Mouse (Mus musculus) hindbrain, embryonic 14.5 days (tissue): ENCODE measurements around the gene Dnaic2. TPM values are rescaled to one million over a fixed set of nuclear protein-coding genes. Genes with fewer than 3 reads are reported as not detected.

ENCODE experiments used
- ATAC-seq: fragments of 200-750 bp; cut with Nextera tagmentation; 2 replicates; pipeline ENCODE4 v1.8.0; 2017; ENCODE audit warnings: moderate number of reproducible peaks, mild to moderate bottlenecking, moderate TSS enrichment, moderate library complexity; ENCODE audit not compliant: low FRiP score
- DNase-seq: peaks from one replicate; pipeline ENCODE4 v3.0.0-alpha.2; 2015; ENCODE audit warnings: low spot score
- H3K27ac ChIP-seq: fragments of 300-500 bp; sonication (generic); 2 replicates; pipeline ENCODE4 v1.5.1; 2014; ENCODE audit warnings: mild to moderate bottlenecking, moderate library complexity
- H3K27me3 ChIP-seq: fragments of 300-500 bp; sonication (generic); 2 replicates; pipeline ENCODE4 v1.6.1; 2014; ENCODE audit warnings: mild to moderate bottlenecking, low read length, mixed read lengths; ENCODE audit not compliant: control insufficient read depth, insufficient read depth
- H3K36me3 ChIP-seq: fragments of 300-500 bp; sonication (generic); replicated peaks from 2 replicates; pipeline ENCODE4 v1.6.1; 2014; ENCODE audit not compliant: control insufficient read depth, insufficient read depth
- H3K4me1 ChIP-seq: fragments of 300-500 bp; sonication (generic); replicated peaks from 2 replicates; pipeline ENCODE4 v1.6.1; 2014; ENCODE audit warnings: antibody characterized with exemption, low read length, mixed read lengths; ENCODE audit not compliant: control insufficient read depth, insufficient read depth
- H3K4me2 ChIP-seq: fragments of 300-500 bp; sonication (generic); replicated peaks from 2 replicates; pipeline ENCODE4 v1.6.1; 2014; ENCODE audit warnings: mild to moderate bottlenecking, moderate library complexity
- H3K4me3 ChIP-seq: fragments of 300-500 bp; sonication (generic); replicated peaks from 2 replicates; pipeline ENCODE4 v1.5.1; 2014; ENCODE audit warnings: mild to moderate bottlenecking, low read length
- H3K9ac ChIP-seq: fragments of 300-500 bp; sonication (generic); 2 replicates; pipeline ENCODE4 v1.6.1; 2014
- H3K9me3 ChIP-seq: fragments of 300-500 bp; sonication (generic); 2 replicates; pipeline ENCODE4 v1.6.1; 2016; ENCODE audit warnings: low read length; ENCODE audit not compliant: control insufficient read depth
- WGBS: fragments of 180-500 bp; shearing (Covaris S2); extraction: QIAGEN DNeasy Blood & Tissue Kit; methylation state at CpG from one replicate; pipeline ENCODE4 v1.1.7; 2014; 5-methylcytosine and 5-hydroxymethylcytosine counted together
- polyA plus RNA-seq: library from polyadenylated mRNA; unstranded; fragments of >200 nt; fragmentation: Nextera tagmentation; extraction: Ambion mirVana; gene quantifications from 2 replicates; pipeline ENCODE4 v1.2.1, GENCODE M21; 2014

The Dnaic2 gene
- polyA plus RNA-seq, 1 experiment from 2014 or later: 2.5 TPM

GRCm38 (mm10) chr11:114790841-114791240, 63.6 kb downstream of the Dnaic2 start:
- Histone ChIP-seq H3K27ac (0 out of 2 replicates have a peak overlapping the region, but pooled peaks have one; percentile 67), H3K36me3 (no peaks in the 10 kb centered on the region), H3K4me3 (peak overlapping the region; percentile 42), H3K9me3 (no peaks in the 10 kb centered on the region), H3K9ac (peak overlapping the region; percentile 67; the same call in 1 of the 2 replicates), H3K27me3 (peaks cover 27% of the 10 kb centered on the region), H3K4me2 (peak overlapping the region; percentile 67), H3K4me1 (peaks cover 37% of the 10 kb centered on the region)
- ATAC-seq (no peak), DNase-seq (no peak)
- 41% methylated on average over 4 of the region's 4 CpGs for WGBS

DNA sequence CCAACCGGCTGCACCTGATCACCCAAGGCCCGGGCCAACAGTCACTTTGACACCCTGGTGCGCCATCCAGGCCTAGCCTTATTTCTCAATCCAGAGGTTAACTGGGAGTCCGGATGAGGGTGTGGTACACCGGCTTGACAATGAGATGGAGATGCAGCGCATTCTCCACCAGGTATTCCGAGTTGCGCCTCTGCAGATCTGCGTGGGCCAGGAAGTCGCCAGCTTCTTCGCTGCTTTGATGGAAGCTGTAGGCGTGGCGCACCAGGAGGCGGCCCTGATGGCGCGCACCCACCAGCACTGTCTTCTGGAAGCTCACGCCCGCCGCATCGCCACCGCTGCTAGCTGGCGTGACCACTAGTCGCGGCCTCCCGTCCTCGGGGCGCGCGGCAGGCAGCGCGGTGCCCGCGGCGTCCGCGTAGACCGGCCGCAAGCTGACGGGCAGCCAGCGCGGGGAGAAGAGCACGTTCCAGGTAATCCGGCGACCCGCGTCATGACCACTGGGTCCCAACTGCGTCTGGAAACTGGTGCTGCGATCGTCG, 64.2 kb downstream of the Dnaic2 start:
- Histone ChIP-seq H3K4me3 (peak overlapping the region; percentile 42), H3K36me3 (no peaks in the 10 kb centered on the region), H3K4me1 (peaks cover 43% of the 10 kb centered on the region), H3K9ac (peak overlapping the region; percentile 67), H3K9me3 (no peaks in the 10 kb centered on the region), H3K4me2 (peak overlapping the region; percentile 67), H3K27me3 (peaks cover 27% of the 10 kb centered on the region), H3K27ac (peak overlapping the region; percentile 67)
- 4% methylated on average over 50 of the region's 50 CpGs for WGBS
- DNase-seq (no peak), ATAC-seq (no peak)

DNA sequence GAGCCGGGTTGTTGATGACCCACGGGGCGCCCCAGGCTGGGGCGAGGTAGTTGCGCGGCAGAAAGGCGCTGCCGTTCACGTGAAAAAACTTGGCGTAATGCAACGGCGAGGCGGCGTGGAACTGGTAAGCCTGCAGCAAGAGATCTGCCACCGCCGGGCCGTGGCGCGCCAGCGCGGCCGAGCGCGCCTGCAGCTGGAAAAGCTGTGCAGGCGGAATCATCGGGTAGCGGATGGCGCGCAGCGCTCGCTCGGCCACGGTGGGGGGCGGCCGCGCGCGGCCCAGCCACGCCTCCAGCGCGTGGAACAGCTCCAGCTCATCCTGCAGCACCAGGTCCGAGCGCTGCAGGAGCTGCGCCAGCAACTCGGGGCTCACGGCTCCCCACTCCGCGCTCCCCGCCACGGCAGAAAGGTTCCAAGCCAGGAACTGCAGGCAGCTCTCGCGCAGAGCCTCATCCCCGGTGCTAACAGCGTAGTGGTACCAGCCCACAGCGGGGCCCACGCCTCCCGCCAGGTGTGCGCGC, 64.7 kb downstream of the Dnaic2 start:
- ATAC-seq (no peak), DNase-seq (peak; percentile 74)
- H3K4me1 ChIP-seq: peaks cover 43% of the 10 kb centered on the region
- under 1% methylated on average over 57 of the region's 59 CpGs for WGBS
- H3K36me3 ChIP-seq: no peaks in the 10 kb centered on the region
- H3K4me2 ChIP-seq: peak overlapping the region; percentile 67
- H3K4me3 ChIP-seq: peak overlapping the region; percentile 42
- H3K9ac ChIP-seq: peak overlapping the region; percentile 67
- H3K9me3 ChIP-seq: no peaks in the 10 kb centered on the region
- peak overlapping the region; percentile 67 for H3K27ac ChIP-seq
- H3K27me3 ChIP-seq: peaks cover 27% of the 10 kb centered on the region

GRCm38 (mm10) chr11:114792931-114793494, 65.8 kb downstream of the Dnaic2 start:
- no peak for ATAC-seq
- 0 out of 2 replicates have a peak overlapping the region, but pooled peaks have one; percentile 42 for H3K4me3 ChIP-seq
- H3K36me3 ChIP-seq: no peaks in the 10 kb centered on the region
- 54% methylated on average over 5 of the region's 5 CpGs for WGBS
- peak overlapping the region; percentile 67 for H3K4me2 ChIP-seq
- H3K9me3 ChIP-seq: no peaks in the 10 kb centered on the region
- H3K27ac ChIP-seq: no peak overlapping the region
- no peak for DNase-seq
- peaks cover 43% of the 10 kb centered on the region for H3K4me1 ChIP-seq
- peaks cover 20% of the 10 kb centered on the region for H3K27me3 ChIP-seq
- H3K9ac ChIP-seq: 0 out of 2 replicates have a peak overlapping the region, but pooled peaks have one; percentile 67

DNA sequence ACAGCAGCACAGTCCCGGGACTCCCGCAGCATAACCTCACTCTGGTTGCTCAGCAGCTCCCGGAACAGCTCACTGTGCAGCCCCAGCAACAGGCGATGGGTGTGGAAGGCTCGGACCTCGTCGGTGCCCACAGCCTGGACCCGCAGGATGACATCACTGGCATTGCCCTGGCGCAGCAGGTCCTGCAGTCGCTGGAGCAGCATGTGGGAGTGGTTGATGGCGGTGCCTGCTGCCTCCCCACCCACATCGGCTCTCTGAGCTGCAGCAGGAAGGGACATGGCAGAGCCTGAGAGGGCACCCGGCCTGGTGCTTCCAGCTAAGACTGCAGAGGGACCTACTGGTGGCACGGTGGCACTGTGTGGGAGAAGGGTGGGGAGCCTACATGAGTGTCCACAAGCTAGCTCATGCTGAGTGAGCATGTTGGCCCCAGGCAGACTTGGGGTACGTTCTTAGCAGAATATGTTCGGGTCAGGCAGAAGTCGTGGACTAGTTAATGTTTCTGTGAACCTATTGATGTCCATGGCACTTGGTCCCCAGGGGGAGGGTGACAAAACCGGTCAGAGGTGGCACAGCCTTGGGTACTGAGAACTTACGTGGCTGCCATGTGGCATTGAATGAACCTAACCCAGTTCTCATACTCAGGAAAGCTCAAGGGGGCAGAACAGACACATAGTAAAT, 66.8 kb downstream of the Dnaic2 start:
- Histone ChIP-seq H3K4me3 (0 out of 2 replicates have a peak overlapping the region, but pooled peaks have one; percentile 2), H3K9ac (peak overlapping the region; percentile 41; the same call in 1 of the 2 replicates), H3K9me3 (no peaks in the 10 kb centered on the region), H3K27me3 (peaks cover 20% of the 10 kb centered on the region), H3K36me3 (no peaks in the 10 kb centered on the region), H3K4me2 (peak overlapping the region; percentile 67), H3K27ac (peak overlapping the region; percentile 93), H3K4me1 (peaks cover 43% of the 10 kb centered on the region)
- ATAC-seq (no peak), DNase-seq (no peak)
- 37% methylated on average over 19 of the region's 19 CpGs for WGBS

DNA sequence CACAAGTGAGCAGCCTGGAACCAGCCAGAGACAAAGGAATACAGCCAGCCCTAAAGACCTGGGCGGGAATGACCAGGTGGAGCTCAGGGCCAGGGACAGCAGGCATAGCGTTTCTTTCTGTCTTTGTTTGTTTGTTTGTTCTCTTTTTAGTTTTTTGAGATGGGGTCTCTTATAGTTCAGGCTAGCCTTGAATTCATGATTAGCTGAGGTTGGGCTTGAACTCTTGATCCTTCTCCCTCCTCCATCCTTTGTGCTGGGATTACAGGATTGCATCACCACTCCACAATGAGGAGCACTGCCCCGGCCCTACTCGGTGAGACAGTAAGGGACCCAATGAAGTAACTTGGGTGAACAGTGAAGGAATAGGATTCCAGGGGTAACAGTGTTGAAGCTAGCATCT, 67.5 kb downstream of the Dnaic2 start:
- H3K9me3 ChIP-seq: no peaks in the 10 kb centered on the region
- peak overlapping the region; percentile 38 for H3K9ac ChIP-seq
- ATAC-seq: peak; percentile 12
- peak overlapping the region; percentile 93 for H3K27ac ChIP-seq
- WGBS: 19% methylated on average over 4 of the region's 4 CpGs
- H3K4me3 ChIP-seq: peak overlapping the region; percentile 27; the same call in 1 of the 2 replicates
- no peak for DNase-seq
- H3K4me1 ChIP-seq: peaks cover 43% of the 10 kb centered on the region
- no peaks in the 10 kb centered on the region for H3K36me3 ChIP-seq
- H3K4me2 ChIP-seq: peak overlapping the region; percentile 67
- H3K27me3 ChIP-seq: peaks cover 15% of the 10 kb centered on the region

DNA sequence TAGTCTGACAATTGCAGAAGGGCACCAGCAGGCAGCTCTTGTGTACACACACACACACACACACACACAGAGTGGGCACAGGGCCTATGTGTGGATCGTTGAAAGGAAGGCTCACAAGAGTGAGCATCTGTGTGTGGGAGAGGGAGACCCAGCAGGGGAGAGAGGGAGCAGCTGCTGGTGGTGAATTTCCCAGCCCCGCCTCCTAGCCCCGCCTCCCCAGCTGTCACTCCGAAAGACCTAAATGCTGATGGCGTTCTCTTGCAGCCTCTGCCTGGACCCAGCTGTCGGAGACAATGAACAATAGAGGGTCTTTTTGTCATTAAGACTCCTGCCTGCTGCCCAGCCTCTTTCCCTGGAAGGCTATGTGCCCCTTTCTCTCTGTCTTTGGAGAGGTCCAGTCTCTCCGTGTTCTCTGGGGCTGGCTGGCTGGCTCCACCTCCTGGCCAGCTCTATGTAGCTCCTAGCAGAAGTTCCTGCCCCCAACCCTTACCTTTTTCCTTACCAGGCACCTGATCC, 68.1 kb downstream of the Dnaic2 start:
- no peaks in the 10 kb centered on the region for H3K36me3 ChIP-seq
- peak; percentile 83 for DNase-seq
- peak overlapping the region; percentile 38 for H3K9ac ChIP-seq
- ATAC-seq: peak; percentile 84
- peak overlapping the region; percentile 67 for H3K4me2 ChIP-seq
- no peaks in the 10 kb centered on the region for H3K9me3 ChIP-seq
- H3K27me3 ChIP-seq: peaks cover 9% of the 10 kb centered on the region
- H3K4me3 ChIP-seq: peak overlapping the region; percentile 27
- H3K27ac ChIP-seq: peak overlapping the region; percentile 93
- WGBS: 1% methylated on average over 7 of the region's 7 CpGs
- H3K4me1 ChIP-seq: peaks cover 43% of the 10 kb centered on the region

- Histone ChIP-seq H3K9ac (peak within 1 kb of the TSS; percentile 38), H3K27me3 (peaks cover 3% of the 10 kb centered on the region; the same call in 1 of the 2 replicates), H3K36me3 (no peaks in the 10 kb centered on the region), H3K9me3 (no peaks in the 10 kb centered on the region), H3K4me2 (peak within 1 kb of the TSS; percentile 67), H3K4me3 (peak within 1 kb of the TSS; percentile 27), H3K4me1 (peaks cover 43% of the 10 kb centered on the region), H3K27ac (peak within 1 kb of the TSS; percentile 93)
- peak; percentile 77 for ATAC-seq
- peak; percentile 64 for DNase-seq
- WGBS: 2% methylated on average over 4 of the region's 4 CpGs
Measured at GRCm38 (mm10) chr11:114795848-114796322, 68.7 kb downstream of the Dnaic2 start, which contains the start of gene Btbd17. Btbd17 (minus strand) TSS chr11:114795945.

GRCm38 (mm10) chr11:114797176-114797575, 70.0 kb downstream of the Dnaic2 start:
- Histone ChIP-seq H3K4me3 (no peak overlapping the region), H3K4me1 (peaks cover 35% of the 10 kb centered on the region), H3K27ac (0 out of 2 replicates have a peak overlapping the region, but pooled peaks have one; percentile 93), H3K36me3 (no peaks in the 10 kb centered on the region), H3K9ac (no peak overlapping the region), H3K4me2 (no peak overlapping the region), H3K27me3 (no peaks in the 10 kb centered on the region), H3K9me3 (no peaks in the 10 kb centered on the region)
- DNase-seq (no peak), ATAC-seq (no peak)
- 89% methylated on average over 7 of the region's 7 CpGs for WGBS
